Comparison of ENCODE assay signal across 25 mouse cellular contexts in genomic region chr15:25554945-25555344, GRCm38 (mm10).
"Had no signal": no experiment of that assay in that cellular context is flagged by ENCODE, and none has a peak within 500 bp of the region (broad histone marks: within the 10 kb centered on the region; RNA-seq: fewer than 3 reads in every experiment).

No protein-coding gene starts in this region.

- H3K9ac ChIP-seq: heart, embryonic 13.5 days; heart, embryonic 15.5 days; hindbrain, embryonic 12.5 days; hindbrain, embryonic 14.5 days; intestine, embryonic 15.5 days; limb, embryonic 12.5 days; liver, embryonic 13.5 days; liver, embryonic 15.5 days; liver, postnatal 0 days had no signal

- ATAC-seq: forebrain, embryonic 16.5 days; hindbrain, embryonic 16.5 days; inflammation-experienced regulatory T-cells, adult 6 months; intestine, embryonic 15.5 days; intestine, postnatal 0 days; liver, postnatal 0 days had no signal

- H3K4me3 ChIP-seq: gastrocnemius, adult 2 months; heart, adult 2 months; heart, embryonic 13.5 days; heart, embryonic 15.5 days; hindbrain, embryonic 10.5 days; hindbrain, embryonic 12.5 days; intestine, embryonic 15.5 days; layer of hippocampus, adult 2 months; left cerebral cortex, adult 2 months; limb, embryonic 10.5 days; limb, embryonic 12.5 days; liver, embryonic 13.5 days; liver, embryonic 15.5 days had no signal

- H3K27me3 ChIP-seq: hindbrain, embryonic 12.5 days; intestine, embryonic 15.5 days; limb, embryonic 12.5 days; liver, embryonic 13.5 days; liver, embryonic 15.5 days had no signal

- H3K27ac ChIP-seq: gastrocnemius, adult 2 months; heart, adult 2 months; heart, embryonic 13.5 days; heart, embryonic 15.5 days; hindbrain, embryonic 10.5 days; hindbrain, embryonic 12.5 days; hindbrain, embryonic 14.5 days; intestine, embryonic 15.5 days; layer of hippocampus, adult 2 months; left cerebral cortex, adult 2 months; limb, embryonic 10.5 days; limb, embryonic 12.5 days; liver, embryonic 13.5 days; liver, embryonic 15.5 days had no signal

- H3K4me2 ChIP-seq: heart, embryonic 11.5 days; heart, embryonic 13.5 days; heart, embryonic 15.5 days; hindbrain, embryonic 12.5 days; hindbrain, embryonic 14.5 days; intestine, embryonic 15.5 days; limb, embryonic 12.5 days; liver, embryonic 11.5 days; liver, embryonic 13.5 days; liver, embryonic 15.5 days had no signal

- H3K36me3 ChIP-seq: heart, embryonic 13.5 days; heart, embryonic 15.5 days; hindbrain, embryonic 10.5 days; hindbrain, embryonic 12.5 days; intestine, embryonic 15.5 days; limb, embryonic 10.5 days; limb, embryonic 12.5 days; liver, embryonic 13.5 days; liver, embryonic 15.5 days had no signal

- H3K9me3 ChIP-seq: heart, embryonic 13.5 days; heart, embryonic 15.5 days; hindbrain, embryonic 10.5 days; hindbrain, embryonic 12.5 days; intestine, embryonic 15.5 days; limb, embryonic 10.5 days; limb, embryonic 12.5 days; liver, embryonic 13.5 days; liver, embryonic 15.5 days had no signal

- H3K4me1 ChIP-seq: intestine, embryonic 15.5 days; limb, embryonic 10.5 days; limb, embryonic 12.5 days; liver, embryonic 13.5 days; liver, embryonic 15.5 days had no signal

- DNase-seq: gastrocnemius, adult 2 months; gastrocnemius, postnatal 10 days; gastrocnemius, postnatal 25 days; heart, postnatal 4 days; liver; liver, embryonic 13.5 days; liver, postnatal 0 days had no signal
